Mouse (Mus musculus) spleen, postnatal 10 days (tissue): ENCODE results near the gene Olfr314.
"Not testable (repeated sequence)": the region's sequence is repeated elsewhere in the genome, so short reads cannot be mapped to it uniquely, and the experiment has no call there.

Experiments used
- DNase-seq, 2 experiments: peaks; one replicate each; pipeline ENCODE4 v3.0.0; 2021 to 2022; ENCODE audit warnings: low spot score in 2 of 2

The Olfr314 gene

GRCm38 (mm10) chr11:58832541-58832940 lies 49.8 kb downstream of the Olfr314 start:
- DNase-seq = not testable (repeated sequence)
